Mouse (Mus musculus): ENCODE data around the gene Scnn1a.

Scnn1a gene

GRCm38 (mm10) chr6:125342198-125342597, 21.7 kb downstream of the Scnn1a start:
- DNase-seq (ENCODE audit: low spot score) = no peak

DNA sequence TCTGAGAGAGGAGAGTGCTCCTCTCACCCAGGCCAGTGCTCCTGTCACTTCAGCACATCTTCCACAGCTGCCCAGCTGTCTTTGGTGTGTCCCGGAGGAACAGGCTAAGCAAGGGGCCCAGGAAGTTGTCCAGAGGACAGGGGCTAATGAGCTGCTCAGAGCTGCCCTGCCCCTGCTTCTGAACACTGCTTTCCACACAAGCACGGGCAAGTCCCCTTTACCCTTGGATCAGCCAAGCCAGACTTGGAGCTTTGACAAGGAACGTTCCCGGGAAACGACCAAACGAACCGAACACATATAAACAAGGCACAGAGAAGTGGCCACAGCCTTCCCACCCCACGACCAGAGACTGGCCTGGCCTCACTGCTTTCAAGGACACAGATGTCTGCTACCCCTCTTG, 23.6 kb downstream of the Scnn1a start:
- DNase-seq (ENCODE audit: low spot score) = no peak

DNA sequence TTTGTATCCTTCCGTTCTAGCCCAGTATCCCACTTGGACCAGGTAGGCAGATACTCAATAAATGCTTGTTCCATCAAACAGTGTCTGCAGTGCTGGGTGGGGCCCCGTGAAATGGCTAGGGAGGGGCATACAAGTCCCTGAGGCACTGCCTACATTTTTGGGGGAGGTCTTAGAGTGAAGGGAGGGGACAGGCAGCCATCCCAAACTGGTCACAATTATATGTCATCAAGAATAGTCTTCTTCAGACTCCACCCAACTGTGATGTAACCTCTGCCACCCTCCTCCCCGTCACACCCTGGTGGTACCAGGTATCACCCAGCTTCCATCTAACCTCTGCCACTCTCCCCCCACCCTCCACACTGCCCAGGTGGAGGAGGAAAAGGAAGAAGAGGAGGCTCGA, 24.4 kb downstream of the Scnn1a start:
- DNase-seq (ENCODE audit: low spot score) = no peak

DNA sequence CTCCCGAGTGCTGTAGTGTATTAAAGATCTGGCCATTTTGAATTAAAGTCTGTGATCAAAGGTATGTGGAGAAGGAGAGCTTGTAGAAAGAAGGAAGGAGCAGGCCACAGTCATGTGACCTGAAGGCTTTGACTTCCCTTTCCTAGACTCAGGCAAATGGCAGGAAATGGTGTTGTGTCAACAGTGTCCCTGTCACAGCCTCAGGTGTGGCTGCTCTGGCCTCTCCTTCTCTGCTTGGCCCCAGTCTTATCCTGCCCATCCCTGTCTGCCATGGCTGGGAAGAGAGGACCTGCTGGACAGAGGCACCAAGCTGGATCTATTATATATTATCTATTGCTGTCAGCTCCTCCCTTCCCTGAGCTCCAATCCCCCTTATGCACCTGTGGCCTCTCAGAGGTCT, 25.2 kb downstream of the Scnn1a start:
- DNase-seq (ENCODE audit: low spot score) = no peak

- DNase-seq (ENCODE audit: low spot score) = no peak
Observed at GRCm38 (mm10) chr6:125346029-125346428, 25.6 kb downstream of the Scnn1a start.

DNA sequence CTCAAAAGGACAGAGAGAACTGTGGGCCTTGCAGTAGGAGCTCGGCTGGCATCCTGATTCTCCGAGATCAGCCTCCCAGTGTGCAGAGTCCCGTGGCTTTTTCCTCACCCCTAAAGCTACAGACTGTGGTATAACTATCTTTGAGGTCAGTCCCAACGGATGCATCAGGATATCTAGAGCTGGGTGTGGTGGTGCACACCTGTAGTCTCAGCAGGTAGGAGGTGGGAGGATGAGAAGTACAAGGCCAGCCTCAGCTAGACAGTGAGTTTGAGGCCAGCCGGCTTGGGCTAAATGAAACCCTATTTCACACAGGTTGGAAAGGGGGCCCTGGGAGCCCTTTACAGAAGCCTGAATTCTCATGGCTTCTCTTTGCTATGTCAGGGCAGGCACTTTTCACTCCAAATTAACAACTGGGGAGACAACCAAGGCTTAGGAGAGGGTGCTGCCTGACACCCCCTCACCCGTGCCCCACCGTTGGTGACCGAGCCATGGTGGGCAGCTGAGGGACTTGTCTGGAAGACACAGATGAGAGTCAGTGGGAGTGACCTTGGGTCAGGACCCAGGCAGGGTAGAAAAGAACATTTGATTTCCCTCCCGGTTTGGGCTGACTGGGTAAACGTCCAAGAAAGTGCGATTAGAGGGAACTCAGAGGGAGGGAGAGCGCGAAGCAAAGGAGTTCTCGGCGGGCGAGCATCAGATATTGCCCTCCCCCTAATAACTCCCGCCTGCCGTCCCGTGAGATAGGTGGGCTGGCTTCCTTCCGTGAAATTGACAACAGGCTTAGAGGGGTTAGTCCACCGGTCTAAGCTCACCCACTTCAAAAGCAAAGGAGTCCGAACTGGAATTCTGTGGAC, 28.5 kb downstream of the Scnn1a start, which contains the start of gene Tnfrsf1a:
TSS of gene Tnfrsf1a (plus strand) at position 642 of the 854 bp plus-strand sequence.
- DNase-seq (ENCODE audit: low spot score) = no peak

- no peak for DNase-seq (ENCODE audit: low spot score)
Observed at GRCm38 (mm10) chr6:125349575-125350230, 29.2 kb downstream of the Scnn1a start.

GRCm38 (mm10) chr6:125350231-125350994, 30.0 kb downstream of the Scnn1a start:
- DNase-seq (ENCODE audit: low spot score) = no peak

DNA sequence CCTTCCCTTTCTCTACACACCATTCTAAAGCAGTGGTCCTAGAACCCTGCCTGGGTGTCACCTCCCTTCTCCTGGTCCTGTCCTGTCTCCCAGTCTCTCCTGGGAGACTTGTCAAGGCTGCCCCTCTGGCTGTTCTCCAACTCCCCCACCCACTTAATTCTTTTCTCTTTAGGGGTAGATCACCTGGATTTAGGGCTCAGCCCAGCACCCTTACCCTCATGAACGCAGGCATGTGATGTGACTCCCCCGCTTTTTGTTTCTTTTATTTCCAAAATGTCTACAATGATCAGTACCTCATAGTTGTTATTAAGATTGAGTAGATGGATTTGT, 30.5 kb downstream of the Scnn1a start:
- no peak for DNase-seq (ENCODE audit: low spot score)

- no peak for DNase-seq (ENCODE audit: low spot score)
Observed at GRCm38 (mm10) chr6:125351368-125352045, 31.0 kb downstream of the Scnn1a start.

DNA sequence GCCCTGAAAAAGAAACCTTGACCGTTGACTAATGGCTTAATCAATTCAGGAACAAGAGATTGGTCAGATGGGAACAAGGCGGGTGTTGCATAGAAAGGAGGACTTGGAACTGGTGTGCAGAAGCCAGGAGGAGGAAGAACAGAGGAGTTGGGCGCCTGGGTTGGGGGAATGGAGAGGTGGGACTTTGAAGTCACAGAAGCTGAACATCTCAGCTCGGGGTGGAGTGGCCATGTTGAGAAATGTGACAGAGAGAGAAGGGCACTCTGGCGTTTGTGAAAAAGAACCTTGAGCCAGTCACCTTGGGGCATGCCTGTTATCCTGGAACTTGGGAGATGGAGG, 31.6 kb downstream of the Scnn1a start:
- DNase-seq (ENCODE audit: low spot score) = no peak

GRCm38 (mm10) chr6:125352811-125353210, 32.4 kb downstream of the Scnn1a start:
- DNase-seq (ENCODE audit: low spot score) = no peak

DNA sequence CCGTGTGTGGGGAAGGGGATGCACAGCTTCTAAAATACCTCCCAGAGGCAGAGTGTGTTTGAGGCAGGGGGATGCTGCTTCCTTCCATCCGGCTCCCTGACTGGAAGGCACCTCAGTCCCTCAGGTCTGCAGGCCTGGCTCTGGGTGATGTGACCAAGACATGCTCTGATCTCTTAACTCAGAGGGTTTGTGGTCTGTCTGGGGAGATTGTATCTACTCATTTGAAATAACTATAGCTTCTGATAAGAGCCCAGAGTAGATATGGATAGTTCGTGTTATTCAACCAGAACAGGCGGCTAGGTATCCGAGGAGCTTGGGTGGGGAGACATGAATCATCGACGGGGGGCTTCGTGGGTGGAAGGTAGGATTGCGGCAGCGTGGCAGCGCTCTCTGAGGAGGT, 32.8 kb downstream of the Scnn1a start:
- no peak for DNase-seq (ENCODE audit: low spot score)

- DNase-seq (ENCODE audit: low spot score) = no peak
Observed at GRCm38 (mm10) chr6:125353655-125354054, 33.2 kb downstream of the Scnn1a start.

DNA sequence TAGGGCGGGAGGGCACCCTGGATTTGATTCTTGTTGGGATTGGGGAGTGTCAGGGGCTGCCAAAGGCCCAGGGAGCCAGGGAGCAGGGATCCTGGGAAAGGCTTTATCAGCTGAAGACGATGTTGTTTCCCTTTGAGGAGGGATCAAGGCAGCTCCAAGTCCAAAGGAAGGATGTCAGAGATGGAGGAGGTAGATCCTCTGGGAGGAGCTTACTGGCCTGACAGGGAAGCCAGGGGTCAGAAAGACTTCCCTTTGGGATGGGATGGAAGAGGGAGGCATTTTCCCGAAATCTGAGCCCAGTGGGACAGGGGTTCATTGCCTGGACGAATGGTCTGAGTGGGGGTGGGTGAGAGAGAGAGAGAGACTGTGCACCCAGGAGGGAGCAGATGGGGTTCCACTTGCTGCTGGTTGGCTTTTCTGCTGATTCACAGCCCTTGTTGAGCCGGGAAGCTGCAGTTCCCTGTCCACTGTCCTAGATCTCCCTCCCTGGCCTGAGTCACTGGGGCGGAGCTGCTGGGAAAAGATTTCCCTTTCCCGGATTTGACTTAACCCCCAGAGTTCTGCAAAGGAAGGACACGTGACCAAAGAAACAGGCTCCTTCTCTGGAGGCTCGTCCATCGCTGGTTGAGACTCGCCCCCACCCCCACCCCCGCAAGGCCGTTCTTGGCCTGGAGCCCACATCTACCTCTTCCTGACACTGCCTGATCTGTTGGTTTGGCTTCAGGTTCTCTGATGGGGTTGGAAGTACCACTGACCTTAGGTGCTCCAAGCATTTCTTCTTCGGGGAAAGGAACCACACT, 34.1 kb downstream of the Scnn1a start:
- no peak for DNase-seq (ENCODE audit: low spot score)

GRCm38 (mm10) chr6:125355197-125355741, 34.8 kb downstream of the Scnn1a start:
- DNase-seq (ENCODE audit: low spot score) = no peak

DNA sequence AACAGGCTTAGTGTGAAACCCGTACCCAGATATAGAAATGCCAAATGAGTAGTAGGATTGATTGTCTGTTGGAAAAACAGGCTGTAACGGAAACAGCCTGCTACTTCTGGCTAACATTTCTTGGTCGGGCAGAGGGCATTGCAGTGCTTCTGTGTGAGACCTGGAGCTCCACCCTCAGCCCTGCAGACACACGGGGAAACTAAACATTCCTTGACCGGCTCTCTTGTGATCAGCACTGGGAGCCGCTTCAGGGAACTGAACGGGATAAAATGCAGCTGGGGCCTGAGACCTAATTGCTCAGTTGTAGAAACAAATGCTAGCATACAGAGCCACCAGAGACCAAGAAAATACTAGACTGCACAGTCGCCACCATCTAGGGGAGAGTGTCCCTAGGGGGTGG, 35.8 kb downstream of the Scnn1a start:
- DNase-seq (ENCODE audit: low spot score) = no peak

DNA sequence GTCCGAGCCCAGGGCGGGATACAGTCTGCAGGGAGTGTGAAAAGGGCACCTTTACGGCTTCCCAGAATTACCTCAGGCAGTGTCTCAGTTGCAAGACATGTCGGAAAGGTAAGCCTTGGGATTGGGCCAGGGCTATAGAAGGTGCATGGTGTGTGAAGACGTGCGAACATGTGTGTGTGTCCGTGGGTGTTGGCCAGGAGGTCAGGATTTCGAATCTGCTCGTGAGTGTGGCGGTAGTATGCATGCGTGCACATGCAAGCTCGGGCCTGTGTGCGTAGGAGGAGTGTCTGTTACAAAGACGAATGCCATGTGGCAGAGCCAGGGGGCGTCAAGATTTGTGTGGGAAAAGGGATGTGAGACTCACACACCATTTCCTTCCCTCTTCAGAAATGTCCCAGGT, 36.9 kb downstream of the Scnn1a start:
- DNase-seq (ENCODE audit: low spot score) = no peak

DNA sequence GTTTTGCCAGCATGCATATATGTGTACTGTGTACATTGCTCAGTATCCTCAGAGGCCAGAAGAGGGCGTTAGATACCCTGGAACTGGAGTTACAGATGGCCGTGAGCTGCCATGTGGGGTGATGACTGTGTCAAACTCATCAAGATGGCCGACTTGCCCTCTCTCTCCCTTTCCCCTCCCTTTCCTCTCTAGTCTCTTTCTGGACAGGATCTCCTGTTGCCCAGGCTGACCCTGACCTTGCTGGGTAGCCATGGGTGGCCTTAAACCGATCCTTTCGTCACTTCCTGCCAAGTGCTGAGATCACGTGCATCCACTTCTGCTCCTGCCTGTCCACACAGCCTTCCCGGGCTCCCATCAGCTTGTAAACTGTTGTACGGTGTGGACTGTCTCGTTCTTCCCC, 39.5 kb downstream of the Scnn1a start:
- DNase-seq (ENCODE audit: low spot score) = no peak

DNA sequence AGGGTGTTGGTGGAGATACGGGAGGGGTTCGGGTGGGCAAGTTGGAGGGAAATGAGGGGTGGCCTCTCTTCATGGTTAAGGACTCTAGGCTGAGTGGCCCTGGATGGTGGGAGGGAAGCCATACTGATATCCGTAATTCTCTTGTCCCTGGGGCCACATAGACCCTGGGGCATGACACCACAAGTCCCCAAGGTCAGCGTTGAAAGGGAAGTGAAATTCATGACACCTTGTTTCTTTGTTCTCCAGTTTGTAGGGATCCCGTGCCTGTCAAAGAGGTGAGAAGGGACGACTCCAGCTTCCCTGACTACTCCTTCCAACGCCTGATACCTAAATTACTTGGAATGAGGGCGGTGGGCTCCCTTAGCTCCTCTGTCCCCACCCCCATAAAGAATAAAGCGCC, 40.4 kb downstream of the Scnn1a start:
- DNase-seq (ENCODE audit: low spot score) = no peak
